Mouse (Mus musculus) heart, embryonic 16.5 days (tissue): ENCODE data around the gene Iqck. TPM values are rescaled to one million over a fixed set of nuclear protein-coding genes. Genes with fewer than 3 reads are reported as not detected.

Experiments
- ATAC-seq: fragments of 200-750 bp; cut with Nextera tagmentation; replicated peaks from 2 replicates; pipeline ENCODE4 v1.8.0; 2017; ENCODE audit warnings: moderate number of reproducible peaks; ENCODE audit not compliant: insufficient read depth, low FRiP score; ENCODE audit errors: extremely low read depth
- H3K27ac ChIP-seq: fragments of 300-500 bp; sonication (generic); 2 replicates; pipeline ENCODE4 v1.5.1; 2014; ENCODE audit warnings: mild to moderate bottlenecking, low read length, control low read depth, moderate library complexity
- H3K27me3 ChIP-seq: fragments of 300-500 bp; sonication (generic); 2 replicates; pipeline ENCODE4 v1.6.1; 2014; ENCODE audit warnings: low read length, mixed read lengths; ENCODE audit not compliant: control insufficient read depth, insufficient read depth
- H3K36me3 ChIP-seq: fragments of 300-500 bp; sonication (generic); 2 replicates; pipeline ENCODE4 v1.6.1; 2014; ENCODE audit not compliant: control insufficient read depth, insufficient read depth
- H3K4me1 ChIP-seq: fragments of 300-500 bp; sonication (generic); 2 replicates; pipeline ENCODE4 v1.6.1; 2014; ENCODE audit warnings: low read length, mixed read lengths; ENCODE audit not compliant: control insufficient read depth, insufficient read depth
- H3K4me2 ChIP-seq: fragments of 300-500 bp; sonication (generic); 2 replicates; pipeline ENCODE4 v1.6.1; 2014; ENCODE audit warnings: low read depth, mild to moderate bottlenecking, control low read depth, low read length
- H3K4me3 ChIP-seq: fragments of 300-500 bp; sonication (generic); 2 replicates; pipeline ENCODE4 v1.5.1; 2014; ENCODE audit warnings: mild to moderate bottlenecking, control low read depth, low read length
- H3K9ac ChIP-seq: fragments of 300-500 bp; sonication (generic); 2 replicates; pipeline ENCODE4 v1.6.1; 2014; ENCODE audit warnings: low read length, control low read depth
- H3K9me3 ChIP-seq: fragments of 300-500 bp; sonication (generic); replicated peaks from 2 replicates; pipeline ENCODE4 v1.6.1; 2016; ENCODE audit warnings: low read length; ENCODE audit not compliant: control insufficient read depth
- WGBS: fragments of 180-500 bp; shearing (Covaris S2); extraction: QIAGEN DNeasy Blood & Tissue Kit; methylation state at CpG from one replicate; pipeline ENCODE4 v1.1.7; 2014; 5-methylcytosine and 5-hydroxymethylcytosine counted together
- polyA plus RNA-seq: library from polyadenylated mRNA; unstranded; fragments of >200 nt; fragmentation: Nextera tagmentation; extraction: Ambion mirVana; gene quantifications from 2 replicates; pipeline ENCODE4 v1.2.1, GENCODE M21; 2015

Iqck gene
- polyA plus RNA-seq, 1 experiment from 2014 or later, result 1.0 TPM

DNA sequence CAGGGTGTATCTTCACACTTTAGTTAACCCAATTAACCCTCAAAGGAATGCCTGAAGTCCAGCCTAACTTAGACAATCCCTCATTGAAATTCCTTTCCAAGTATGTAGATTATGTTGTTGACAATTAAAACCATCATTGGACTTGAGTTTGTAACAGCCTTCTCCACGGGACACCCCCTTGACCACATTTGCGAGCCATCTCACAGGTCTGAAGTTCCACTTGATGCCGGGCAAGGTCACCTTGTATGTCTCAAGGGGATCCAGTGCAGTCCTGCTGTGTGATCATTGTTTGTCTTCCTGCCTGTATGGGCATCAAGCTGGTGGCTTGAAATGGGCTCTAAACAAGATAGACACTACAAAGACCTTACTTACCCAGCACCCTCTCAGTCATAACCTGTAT, 113.3 kb downstream of the Iqck start:
- Histone ChIP-seq H3K4me1 (0 out of 2 replicates have a peak, but pooled peaks cover 3% of the 10 kb centered on the region), H3K9ac (no peak overlapping the region), H3K9me3 (no peaks in the 10 kb centered on the region), H3K4me3 (no peak overlapping the region), H3K4me2 (no peak overlapping the region), H3K27me3 (no peaks in the 10 kb centered on the region), H3K36me3 (peaks cover 7% of the 10 kb centered on the region), H3K27ac (no peak overlapping the region)
- no peak for ATAC-seq
- WGBS, result 72% methylated on average over 3 of the region's 3 CpGs

GRCm38 (mm10) chr7:118971499-118971898, 115.9 kb downstream of the Iqck start:
- WGBS, result 53% methylated on average over 8 of the region's 8 CpGs
- Histone ChIP-seq H3K36me3 (peaks cover 14% of the 10 kb centered on the region), H3K27ac (no peak overlapping the region), H3K9ac (no peak overlapping the region), H3K4me2 (no peak overlapping the region), H3K9me3 (no peaks in the 10 kb centered on the region), H3K27me3 (no peaks in the 10 kb centered on the region), H3K4me1 (peaks cover 7% of the 10 kb centered on the region; the same call in 1 of the 2 replicates), H3K4me3 (no peak overlapping the region)
- no peak for ATAC-seq

- Histone ChIP-seq H3K27ac (no peak overlapping the region), H3K4me2 (no peak overlapping the region), H3K9me3 (no peaks in the 10 kb centered on the region), H3K4me3 (no peak overlapping the region), H3K4me1 (peaks cover 13% of the 10 kb centered on the region), H3K9ac (no peak overlapping the region), H3K36me3 (peaks cover 14% of the 10 kb centered on the region), H3K27me3 (no peaks in the 10 kb centered on the region)
- WGBS, result 82% methylated on average over 5 of the region's 5 CpGs
- ATAC-seq, result no peak
Observed at GRCm38 (mm10) chr7:118972306-118972705, 116.8 kb downstream of the Iqck start.

GRCm38 (mm10) chr7:118973377-118973776, 117.8 kb downstream of the Iqck start:
- Histone ChIP-seq H3K27me3 (no peaks in the 10 kb centered on the region), H3K4me2 (no peak overlapping the region), H3K9me3 (no peaks in the 10 kb centered on the region), H3K36me3 (peaks cover 14% of the 10 kb centered on the region), H3K4me1 (peaks cover 14% of the 10 kb centered on the region), H3K27ac (no peak overlapping the region), H3K4me3 (no peak overlapping the region), H3K9ac (no peak overlapping the region)
- 82% methylated on average over 4 of the region's 4 CpGs for WGBS
- no peak for ATAC-seq

DNA sequence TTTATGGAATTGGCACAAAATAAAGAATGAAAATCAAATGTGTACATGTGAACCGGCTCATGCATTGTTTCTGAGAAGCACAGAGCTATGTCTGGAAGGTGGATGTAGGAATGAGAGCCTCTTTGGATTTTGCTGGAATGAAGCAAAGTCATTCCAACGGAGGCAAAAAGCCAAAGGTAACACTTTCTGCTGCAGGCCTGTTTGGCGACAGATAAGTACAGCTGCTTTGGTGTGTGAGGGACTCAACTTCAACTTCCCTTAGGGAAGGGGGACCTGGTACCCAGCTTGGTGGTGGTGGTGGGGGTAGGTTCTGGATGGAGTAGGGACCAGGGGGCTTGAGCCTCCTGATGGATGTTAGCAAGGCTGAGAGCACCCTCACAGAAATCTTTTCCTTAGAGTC, 120.3 kb downstream of the Iqck start:
- peak overlapping the region; percentile 58; the same call in 1 of the 2 replicates for H3K27ac ChIP-seq
- WGBS, result 31% methylated on average over 3 of the region's 3 CpGs

DNA sequence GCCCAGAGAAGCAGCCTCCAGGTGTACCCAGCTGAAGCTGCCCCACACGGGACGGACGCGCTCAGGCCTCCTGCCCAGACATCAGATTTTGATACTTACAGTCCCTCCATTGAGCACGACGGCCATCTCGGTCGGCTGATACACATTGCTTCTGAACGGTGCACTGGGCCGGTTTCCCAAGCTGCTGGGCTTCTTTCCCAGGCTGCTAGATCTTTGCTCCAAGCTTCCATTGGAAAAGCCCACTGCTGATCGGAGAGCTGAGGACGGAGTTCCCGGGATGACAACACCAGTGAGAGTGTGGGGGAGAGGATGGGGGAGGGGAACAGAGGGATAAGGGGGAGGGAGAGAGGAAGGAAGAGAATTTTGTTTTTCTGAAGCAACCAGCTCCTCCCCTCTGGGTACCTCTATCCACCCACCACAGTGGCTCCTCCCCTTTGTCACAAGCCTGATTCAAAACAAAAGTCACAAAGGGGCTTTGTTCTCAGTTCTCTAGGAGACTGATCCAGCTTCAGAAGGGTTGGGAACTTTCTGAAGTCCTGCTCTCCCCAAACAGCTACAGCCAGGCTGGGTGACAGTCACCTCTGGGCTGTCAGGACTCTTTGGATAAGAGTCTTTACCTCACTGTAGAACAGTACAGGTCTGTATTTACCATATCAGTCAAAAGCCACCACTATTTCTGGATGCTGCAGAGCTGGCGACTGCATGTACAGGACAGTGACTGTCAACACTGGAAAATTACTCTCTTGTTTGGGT, 121.0 kb downstream of the Iqck start:
- Histone ChIP-seq H3K4me2 (peak overlapping the region; percentile 27; the same call in 1 of the 2 replicates), H3K9me3 (no peaks in the 10 kb centered on the region), H3K4me1 (peaks cover 26% of the 10 kb centered on the region), H3K27ac (peak overlapping the region; percentile 58), H3K4me3 (no peak overlapping the region), H3K36me3 (peaks cover 14% of the 10 kb centered on the region), H3K27me3 (no peaks in the 10 kb centered on the region), H3K9ac (no peak overlapping the region)
- ATAC-seq, result peak; percentile 70
- WGBS, result 26% methylated on average over 14 of the region's 14 CpGs

More for the DNA sequence above, 120.3 kb downstream of the Iqck start:
- peak overlapping the region; percentile 27; the same call in 1 of the 2 replicates for H3K4me2 ChIP-seq
- no peaks in the 10 kb centered on the region for H3K27me3 ChIP-seq
- H3K4me3 ChIP-seq, result no peak overlapping the region
- peaks cover 19% of the 10 kb centered on the region for H3K4me1 ChIP-seq
- peaks cover 14% of the 10 kb centered on the region for H3K36me3 ChIP-seq
- no peak overlapping the region for H3K9ac ChIP-seq
- ATAC-seq, result no peak
- no peaks in the 10 kb centered on the region for H3K9me3 ChIP-seq

GRCm38 (mm10) chr7:118977167-118977543, 121.6 kb downstream of the Iqck start:
- Histone ChIP-seq H3K4me1 (peaks cover 26% of the 10 kb centered on the region), H3K4me2 (no peak overlapping the region), H3K4me3 (no peak overlapping the region), H3K27me3 (no peaks in the 10 kb centered on the region), H3K9me3 (no peaks in the 10 kb centered on the region), H3K27ac (peak overlapping the region; percentile 45), H3K9ac (no peak overlapping the region), H3K36me3 (peaks cover 14% of the 10 kb centered on the region)
- 74% methylated on average over 10 of the region's 10 CpGs for WGBS
- ATAC-seq, result no peak

- no peak overlapping the region for H3K4me2 ChIP-seq
- peaks cover 26% of the 10 kb centered on the region for H3K4me1 ChIP-seq
- no peak overlapping the region for H3K9ac ChIP-seq
- no peaks in the 10 kb centered on the region for H3K27me3 ChIP-seq
- H3K36me3 ChIP-seq, result peaks cover 10% of the 10 kb centered on the region
- no peak for ATAC-seq
- H3K27ac ChIP-seq, result no peak overlapping the region
- 91% methylated on average over 7 of the region's 7 CpGs for WGBS
- no peak overlapping the region for H3K4me3 ChIP-seq
- H3K9me3 ChIP-seq, result no peaks in the 10 kb centered on the region
Observed at GRCm38 (mm10) chr7:118979121-118979520, 123.6 kb downstream of the Iqck start.

- no peaks in the 10 kb centered on the region for H3K27me3 ChIP-seq
- H3K4me2 ChIP-seq, result no peak overlapping the region
- H3K4me1 ChIP-seq, result peaks cover 26% of the 10 kb centered on the region
- no peaks in the 10 kb centered on the region for H3K9me3 ChIP-seq
- 78% methylated on average over 9 of the region's 9 CpGs for WGBS
- H3K9ac ChIP-seq, result no peak overlapping the region
- ATAC-seq, result no peak
- H3K27ac ChIP-seq, result no peak overlapping the region
- H3K36me3 ChIP-seq, result peaks cover 6% of the 10 kb centered on the region; the same call in 1 of the 2 replicates
- H3K4me3 ChIP-seq, result no peak overlapping the region
Observed at GRCm38 (mm10) chr7:118979708-118980107, 124.2 kb downstream of the Iqck start.
